Mouse (Mus musculus): ENCODE results near the gene Sema4d.

DNA sequence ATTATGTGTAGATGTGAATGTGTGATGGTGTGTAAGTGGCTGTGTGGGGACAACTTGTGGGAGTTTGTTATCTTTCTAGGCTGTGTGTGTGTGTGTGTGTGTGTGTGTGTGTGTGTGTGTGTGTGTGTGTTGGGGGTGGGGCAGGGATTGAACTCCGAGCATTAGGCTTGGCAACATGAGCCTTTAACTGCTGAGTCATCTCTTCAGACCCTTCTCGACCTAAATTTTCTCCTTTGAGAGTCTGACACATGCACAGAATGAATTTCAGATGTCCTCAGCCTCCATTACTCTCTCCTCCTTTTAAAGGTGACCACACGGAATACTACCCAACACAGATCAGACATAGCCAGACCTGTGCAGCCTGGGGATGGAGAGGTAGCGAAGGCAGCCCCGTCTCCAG lies 70.4 kb downstream of the Sema4d start:
- TF ChIP-seq CTCF (IDR thresholded peaks at IDR 0.05; ENCODE audit: borderline replicate concordance, insufficient read depth, low read length) (no peak), POLR2A (IDR thresholded peaks at IDR 0.05; ENCODE audit: low read depth, low read length) (no peak)
